Mouse (Mus musculus): ENCODE results near the gene Gm10837. TPM values are rescaled to one million over a fixed set of nuclear protein-coding genes. Genes with fewer than 3 reads are reported as not detected.
"Not testable (repeated sequence)": the region's sequence is repeated elsewhere in the genome, so short reads cannot be mapped to it uniquely, and the experiment has no call there.

Gm10837 gene
- polyA plus RNA-seq, 1 experiment from 2014 or later: 0.48 TPM

GRCm38 (mm10) chr14:122462689-122463079, 27.7 kb upstream of the Gm10837 start:
- peaks cover 5% of the 10 kb centered on the region; the same call in 1 of the 2 replicates for H3K4me1 ChIP-seq (replicated peaks; ENCODE audit: control insufficient read depth, insufficient read depth, low read length)
- peak overlapping the region; percentile 99 for H3K27ac ChIP-seq (ENCODE audit: low read depth, low read length)
- 3% methylated on average over 17 of the region's 17 CpGs for WGBS
- H3K9ac ChIP-seq (ENCODE audit: low read length): peak overlapping the region; percentile 98
- ATAC-seq (replicated peaks; ENCODE audit: low FRiP score) (no peak), DNase-seq (ENCODE audit: low spot score) (peak; percentile 64)
- peak overlapping the region; percentile 75 for H3K4me2 ChIP-seq (ENCODE audit: low read depth, low read length, severe bottlenecking)
- H3K4me3 ChIP-seq (ENCODE audit: low read depth, low read length): peak overlapping the region; percentile 80
- peaks cover 8% of the 10 kb centered on the region for H3K27me3 ChIP-seq (ENCODE audit: control insufficient read depth, insufficient read depth, low read length)
- no peaks in the 10 kb centered on the region for H3K36me3 ChIP-seq (ENCODE audit: control insufficient read depth, insufficient read depth, low read length)
- H3K9me3 ChIP-seq (ENCODE audit: control insufficient read depth, low read length): no peaks in the 10 kb centered on the region

- ATAC-seq (replicated peaks; ENCODE audit: low FRiP score) (no peak), DNase-seq (ENCODE audit: low spot score) (peak; percentile 79)
- Histone ChIP-seq H3K9me3 (ENCODE audit: control insufficient read depth, low read length) (no peaks in the 10 kb centered on the region), H3K36me3 (ENCODE audit: control insufficient read depth, insufficient read depth, low read length) (no peaks in the 10 kb centered on the region), H3K27ac (ENCODE audit: low read depth, low read length) (peak overlapping the region; percentile 99), H3K4me3 (ENCODE audit: low read depth, low read length) (peak overlapping the region; percentile 80), H3K27me3 (ENCODE audit: control insufficient read depth, insufficient read depth, low read length) (peaks cover 12% of the 10 kb centered on the region), H3K9ac (ENCODE audit: low read length) (peak overlapping the region; percentile 98), H3K4me1 (replicated peaks; ENCODE audit: control insufficient read depth, insufficient read depth, low read length) (peaks cover 5% of the 10 kb centered on the region; the same call in 1 of the 2 replicates), H3K4me2 (ENCODE audit: low read depth, low read length, severe bottlenecking) (peak overlapping the region; percentile 75)
- WGBS: under 1% methylated on average over 40 of the region's 40 CpGs
Measured at GRCm38 (mm10) chr14:122463080-122463691, 27.2 kb upstream of the Gm10837 start.

DNA sequence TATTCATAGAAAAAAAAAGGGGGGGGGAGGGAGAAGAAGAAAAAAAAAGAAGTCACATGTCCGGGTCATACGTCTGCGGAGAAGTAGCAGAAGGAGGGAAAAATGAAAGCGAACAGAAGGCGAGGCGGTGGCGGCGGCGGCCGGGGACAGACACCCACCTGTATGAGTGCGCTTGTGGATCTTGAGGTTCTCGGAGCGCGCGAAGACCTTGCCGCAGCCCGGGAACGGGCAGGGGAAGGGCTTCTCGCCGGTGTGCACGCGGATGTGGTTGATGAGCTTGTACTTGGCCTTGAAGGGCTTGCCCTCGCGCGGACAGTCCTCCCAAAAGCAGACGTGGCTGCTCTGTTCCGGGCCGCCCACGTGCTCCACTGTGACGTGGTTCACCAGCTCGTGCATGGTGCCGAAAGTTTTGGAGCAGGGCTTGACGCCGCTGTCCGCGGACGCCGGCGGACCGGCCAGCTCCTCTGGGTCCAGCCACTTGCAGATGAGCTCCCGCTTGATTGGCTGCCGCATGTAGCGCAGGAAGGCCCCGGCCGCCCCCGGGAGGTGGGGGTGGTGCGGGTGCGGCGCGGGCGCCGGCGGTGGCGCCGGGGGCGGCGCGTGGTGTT, 26.5 kb upstream of the Gm10837 start:
- peak; percentile 10 for ATAC-seq (replicated peaks; ENCODE audit: low FRiP score)
- not testable (repeated sequence) for H3K4me1 ChIP-seq (replicated peaks; ENCODE audit: control insufficient read depth, insufficient read depth, low read length); H3K9me3 ChIP-seq (ENCODE audit: control insufficient read depth, low read length); H3K36me3 ChIP-seq (ENCODE audit: control insufficient read depth, insufficient read depth, low read length)
- H3K27me3 ChIP-seq (ENCODE audit: control insufficient read depth, insufficient read depth, low read length): peaks cover 13% of the 10 kb centered on the region
- under 1% methylated on average over 58 of the region's 58 CpGs for WGBS
- H3K9ac ChIP-seq (ENCODE audit: low read length): peak overlapping the region; percentile 98
- H3K4me2 ChIP-seq (ENCODE audit: low read depth, low read length, severe bottlenecking): peak overlapping the region; percentile 75
- peak overlapping the region; percentile 99 for H3K27ac ChIP-seq (ENCODE audit: low read depth, low read length)
- DNase-seq (ENCODE audit: low spot score): peak; percentile 86
- peak overlapping the region; percentile 80 for H3K4me3 ChIP-seq (ENCODE audit: low read depth, low read length)

GRCm38 (mm10) chr14:122464351-122464762, 26.0 kb upstream of the Gm10837 start:
- Histone ChIP-seq H3K36me3 (ENCODE audit: control insufficient read depth, insufficient read depth, low read length) (no peaks in the 10 kb centered on the region), H3K27ac (ENCODE audit: low read depth, low read length) (peak overlapping the region; percentile 99), H3K9me3 (ENCODE audit: control insufficient read depth, low read length) (no peaks in the 10 kb centered on the region), H3K4me3 (ENCODE audit: low read depth, low read length) (peak overlapping the region; percentile 80), H3K9ac (ENCODE audit: low read length) (peak overlapping the region; percentile 98), H3K4me2 (ENCODE audit: low read depth, low read length, severe bottlenecking) (peak overlapping the region; percentile 75), H3K27me3 (ENCODE audit: control insufficient read depth, insufficient read depth, low read length) (peaks cover 13% of the 10 kb centered on the region), H3K4me1 (replicated peaks; ENCODE audit: control insufficient read depth, insufficient read depth, low read length) (peaks cover 11% of the 10 kb centered on the region; the same call in 1 of the 2 replicates)
- ATAC-seq (replicated peaks; ENCODE audit: low FRiP score): peak; percentile 2; the same call in 1 of the 2 replicates
- WGBS: under 1% methylated on average over 45 of the region's 62 CpGs
- DNase-seq (ENCODE audit: low spot score): no peak

DNA sequence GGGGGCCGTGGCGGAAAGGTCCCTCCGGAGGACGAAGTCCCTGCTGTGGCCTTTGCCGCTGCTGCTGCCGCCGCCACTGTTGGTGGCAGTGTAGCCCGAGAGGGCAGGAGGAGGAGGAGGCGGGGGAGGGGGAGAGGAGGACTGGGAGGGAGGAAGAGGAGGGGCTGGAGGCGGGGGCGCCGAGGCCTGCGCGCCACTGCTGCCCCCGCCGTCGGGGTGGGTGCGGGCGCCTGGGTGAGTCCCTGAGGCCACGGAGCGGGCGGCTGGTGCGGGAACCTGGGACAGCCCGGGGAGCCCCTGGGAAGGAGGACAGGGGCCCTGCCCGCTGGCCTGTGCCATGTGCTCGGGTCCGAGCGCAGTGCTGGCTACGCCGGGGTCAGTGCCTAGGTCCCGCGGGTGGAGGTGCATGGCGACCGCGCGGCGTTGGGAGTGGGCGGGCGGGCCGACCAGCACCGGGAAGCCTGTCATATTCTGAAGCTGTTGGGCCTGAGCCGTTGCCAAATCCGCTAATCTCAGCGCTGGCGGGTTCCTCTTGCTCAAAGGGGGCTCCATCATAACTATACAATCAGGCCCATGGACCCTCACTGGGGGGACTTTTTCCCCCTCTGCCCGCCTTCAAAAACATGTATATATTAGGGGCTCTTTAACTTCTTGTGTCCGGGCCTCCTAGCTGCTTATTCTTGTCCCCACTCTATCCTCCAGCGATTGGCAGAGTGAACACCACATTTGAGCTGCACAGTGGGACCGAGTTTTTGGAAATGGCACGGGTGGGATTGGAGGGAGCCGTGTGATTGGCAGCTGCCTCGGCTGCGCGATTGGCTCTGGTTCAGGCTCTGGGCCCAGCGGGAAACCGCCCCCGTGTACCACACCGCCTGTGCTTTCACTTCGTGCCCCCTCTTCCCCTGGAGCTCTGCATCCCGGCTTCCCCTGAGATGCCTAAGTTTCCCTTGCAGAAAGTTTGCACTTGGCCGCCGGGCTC, 25.3 kb upstream of the Gm10837 start, which contains the start of gene Zic5:
Gene Zic5, minus strand, starts transcription at position 915 of the 979 bp plus-strand sequence.
- WGBS: under 1% methylated on average over 56 of the region's 62 CpGs
- H3K27ac ChIP-seq (ENCODE audit: low read depth, low read length): peak within 1 kb of the TSS; percentile 99
- no peaks in the 10 kb centered on the region for H3K36me3 ChIP-seq (ENCODE audit: control insufficient read depth, insufficient read depth, low read length)
- H3K4me1 ChIP-seq (replicated peaks; ENCODE audit: control insufficient read depth, insufficient read depth, low read length): peaks cover 13% of the 10 kb centered on the region; the same call in 1 of the 2 replicates
- H3K4me3 ChIP-seq (ENCODE audit: low read depth, low read length): peak within 1 kb of the TSS; percentile 80
- H3K9me3 ChIP-seq (ENCODE audit: control insufficient read depth, low read length): no peaks in the 10 kb centered on the region
- DNase-seq (ENCODE audit: low spot score) (peak; percentile 94), ATAC-seq (replicated peaks; ENCODE audit: low FRiP score) (peak; percentile 88)
- H3K9ac ChIP-seq (ENCODE audit: low read length): peak within 1 kb of the TSS; percentile 98
- peaks cover 15% of the 10 kb centered on the region for H3K27me3 ChIP-seq (ENCODE audit: control insufficient read depth, insufficient read depth, low read length)
- peak within 1 kb of the TSS; percentile 75 for H3K4me2 ChIP-seq (ENCODE audit: low read depth, low read length, severe bottlenecking)

DNA sequence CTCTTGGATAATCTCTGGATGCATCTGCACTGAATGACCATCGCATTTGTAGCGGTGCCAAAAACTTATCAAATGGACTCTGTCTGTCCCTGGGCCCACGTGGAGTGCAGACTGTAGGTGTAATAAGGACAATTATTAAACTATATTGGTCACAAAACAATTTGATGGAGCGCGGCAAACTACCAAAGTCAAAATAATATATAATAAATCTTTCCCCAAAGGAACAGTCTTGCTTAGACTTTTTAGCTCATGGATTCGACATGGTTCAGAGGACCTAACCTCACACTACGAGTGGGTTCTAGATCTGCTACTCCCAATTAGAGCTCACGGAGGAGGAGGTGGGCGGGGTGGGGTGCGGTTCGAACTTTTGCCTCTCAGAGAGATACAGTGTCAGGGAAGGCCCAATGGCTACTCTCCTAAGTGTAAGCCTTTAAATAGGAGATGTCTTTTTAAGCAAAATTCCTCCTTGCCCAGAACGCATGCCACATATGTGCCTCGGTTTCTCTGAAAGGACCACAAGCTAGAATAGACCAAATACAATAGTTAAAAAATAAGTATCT, 24.4 kb upstream of the Gm10837 start:
- Histone ChIP-seq H3K36me3 (ENCODE audit: control insufficient read depth, insufficient read depth, low read length) (no peaks in the 10 kb centered on the region), H3K4me1 (replicated peaks; ENCODE audit: control insufficient read depth, insufficient read depth, low read length) (peaks cover 13% of the 10 kb centered on the region; the same call in 1 of the 2 replicates), H3K9me3 (ENCODE audit: control insufficient read depth, low read length) (no peaks in the 10 kb centered on the region), H3K4me2 (ENCODE audit: low read depth, low read length, severe bottlenecking) (peak overlapping the region; percentile 75), H3K27me3 (ENCODE audit: control insufficient read depth, insufficient read depth, low read length) (peaks cover 18% of the 10 kb centered on the region), H3K27ac (ENCODE audit: low read depth, low read length) (peak overlapping the region; percentile 99), H3K4me3 (ENCODE audit: low read depth, low read length) (peak overlapping the region; percentile 80), H3K9ac (ENCODE audit: low read length) (peak overlapping the region; percentile 57)
- 23% methylated on average over 13 of the region's 13 CpGs for WGBS
- DNase-seq (ENCODE audit: low spot score): peak; percentile 63
- no peak for ATAC-seq (replicated peaks; ENCODE audit: low FRiP score)

- peaks cover 17% of the 10 kb centered on the region for H3K27me3 ChIP-seq (ENCODE audit: control insufficient read depth, insufficient read depth, low read length)
- no peak for DNase-seq (ENCODE audit: low spot score)
- no peak overlapping the region for H3K27ac ChIP-seq (ENCODE audit: low read depth, low read length)
- H3K9me3 ChIP-seq (ENCODE audit: control insufficient read depth, low read length): no peaks in the 10 kb centered on the region
- H3K9ac ChIP-seq (ENCODE audit: low read length): no peak overlapping the region
- H3K4me1 ChIP-seq (replicated peaks; ENCODE audit: control insufficient read depth, insufficient read depth, low read length): peaks cover 15% of the 10 kb centered on the region; the same call in 1 of the 2 replicates
- no peak overlapping the region for H3K4me3 ChIP-seq (ENCODE audit: low read depth, low read length)
- 54% methylated on average over 7 of the region's 7 CpGs for WGBS
- no peak for ATAC-seq (replicated peaks; ENCODE audit: low FRiP score)
- peak overlapping the region; percentile 75; the same call in 1 of the 2 replicates for H3K4me2 ChIP-seq (ENCODE audit: low read depth, low read length, severe bottlenecking)
- no peaks in the 10 kb centered on the region for H3K36me3 ChIP-seq (ENCODE audit: control insufficient read depth, insufficient read depth, low read length)
Measured at GRCm38 (mm10) chr14:122466756-122467362, 23.5 kb upstream of the Gm10837 start.

Data from forebrain, embryonic 11.5 days (tissue).